Mouse (Mus musculus) spleen, adult 12 weeks (tissue): ENCODE results near the gene Gm47791.

Source experiments
- DNase-seq: peaks from one replicate; pipeline ENCODE4 v3.0.0; 2022; ENCODE audit warnings: low spot score

The Gm47791 gene

GRCm38 (mm10) chr1:82787414-82787813 is 16.4 kb upstream of the Gm47791 start:
- no peak for DNase-seq

- no peak for DNase-seq
Observed at GRCm38 (mm10) chr1:82785546-82785945, 14.5 kb upstream of the Gm47791 start.

- no peak for DNase-seq
Observed at GRCm38 (mm10) chr1:82783559-82783958, 12.5 kb upstream of the Gm47791 start.

- DNase-seq, result no peak
Observed at GRCm38 (mm10) chr1:82779388-82779966, 8.4 kb upstream of the Gm47791 start.

- DNase-seq, result no peak
Observed at GRCm38 (mm10) chr1:82775293-82775692, 4.2 kb upstream of the Gm47791 start.

- no peak for DNase-seq
Observed at GRCm38 (mm10) chr1:82773208-82773607, 2.2 kb upstream of the Gm47791 start.

- no peak for DNase-seq
Observed at GRCm38 (mm10) chr1:82772428-82772827, 1.4 kb upstream of the Gm47791 start.

GRCm38 (mm10) chr1:82768269-82768668 is 2.8 kb downstream of the Gm47791 start, which contains the start of gene Tm4sf20:
Gene Tm4sf20 (minus strand): TSS chr1:82768461.
- DNase-seq, result no peak

GRCm38 (mm10) chr1:82766641-82767040 is 4.4 kb downstream of the Gm47791 start:
- no peak for DNase-seq

GRCm38 (mm10) chr1:82766227-82766626 is 4.8 kb downstream of the Gm47791 start:
- DNase-seq, result no peak

GRCm38 (mm10) chr1:82762274-82762673 is 8.8 kb downstream of the Gm47791 start:
- DNase-seq, result no peak

GRCm38 (mm10) chr1:82761454-82762169 is 9.4 kb downstream of the Gm47791 start:
- no peak for DNase-seq

- no peak for DNase-seq
Observed at GRCm38 (mm10) chr1:82759520-82759919, 11.5 kb downstream of the Gm47791 start.

- no peak for DNase-seq
Observed at GRCm38 (mm10) chr1:82747714-82748452, 23.2 kb downstream of the Gm47791 start.

GRCm38 (mm10) chr1:82746408-82746807 is 24.6 kb downstream of the Gm47791 start:
- DNase-seq, result no peak

- no peak for DNase-seq
Observed at GRCm38 (mm10) chr1:82743962-82744361, 27.1 kb downstream of the Gm47791 start.

- DNase-seq, result no peak
Observed at GRCm38 (mm10) chr1:82741539-82741938, 29.5 kb downstream of the Gm47791 start.

GRCm38 (mm10) chr1:82738066-82738465 is 33.0 kb downstream of the Gm47791 start:
- DNase-seq, result no peak

GRCm38 (mm10) chr1:82733357-82733756 is 37.7 kb downstream of the Gm47791 start:
- no peak for DNase-seq

- DNase-seq, result no peak
Observed at GRCm38 (mm10) chr1:82726482-82726881, 44.6 kb downstream of the Gm47791 start.

GRCm38 (mm10) chr1:82725875-82726185 is 45.2 kb downstream of the Gm47791 start:
- no peak for DNase-seq

GRCm38 (mm10) chr1:82725026-82725874 is 45.8 kb downstream of the Gm47791 start:
- DNase-seq, result peak; percentile 28
